Mouse (Mus musculus): ENCODE results near the gene Nfia. TPM values are rescaled to one million over a fixed set of nuclear protein-coding genes. Genes with fewer than 3 reads are reported as not detected.

The Nfia gene
- polyA plus RNA-seq, 1 experiment: 1.4 TPM

GRCm38 (mm10) chr4:98101153-98102096 lies 328.9 kb downstream of the Nfia start:
- Histone ChIP-seq H3K36me3 (ENCODE audit: control insufficient read depth, insufficient read depth, low read length, poor library complexity, severe bottlenecking) (no peaks in the 10 kb centered on the region), H3K4me3 (ENCODE audit: low read depth, low read length) (no peak overlapping the region), H3K9ac (ENCODE audit: low read depth, poor library complexity, severe bottlenecking) (no peak overlapping the region), H3K27ac (ENCODE audit: insufficient read depth, low read length) (no peak overlapping the region), H3K4me1 (ENCODE audit: control insufficient read depth, insufficient read depth, low read length) (no peaks in the 10 kb centered on the region), H3K27me3 (ENCODE audit: control insufficient read depth, insufficient read depth, low read length, poor library complexity, severe bottlenecking) (no peaks in the 10 kb centered on the region), H3K9me3 (replicated peaks; ENCODE audit: control insufficient read depth, insufficient read depth, low read length, poor library complexity, severe bottlenecking) (no peaks in the 10 kb centered on the region)
- TF ChIP-seq CTCF (IDR thresholded peaks at IDR 0.05; ENCODE audit: low read depth, low read length) (no peak), EP300 (IDR thresholded peaks at IDR 0.05; ENCODE audit: insufficient read depth, low read depth, low read length) (no peak)

GRCm38 (mm10) chr4:98102625-98103336 lies 330.2 kb downstream of the Nfia start:
- no peaks in the 10 kb centered on the region for H3K9me3 ChIP-seq (replicated peaks; ENCODE audit: control insufficient read depth, insufficient read depth, low read length, poor library complexity, severe bottlenecking)
- H3K27me3 ChIP-seq (ENCODE audit: control insufficient read depth, insufficient read depth, low read length, poor library complexity, severe bottlenecking): no peaks in the 10 kb centered on the region
- no peaks in the 10 kb centered on the region for H3K4me1 ChIP-seq (ENCODE audit: control insufficient read depth, insufficient read depth, low read length)
- no peak overlapping the region for H3K27ac ChIP-seq (ENCODE audit: insufficient read depth, low read length)
- no peak overlapping the region for H3K9ac ChIP-seq (ENCODE audit: low read depth, poor library complexity, severe bottlenecking)
- TF ChIP-seq CTCF (IDR thresholded peaks at IDR 0.05; ENCODE audit: low read depth, low read length) (no peak), EP300 (IDR thresholded peaks at IDR 0.05; ENCODE audit: insufficient read depth, low read depth, low read length) (no peak), POLR2A (IDR thresholded peaks at IDR 0.05; ENCODE audit: insufficient read depth, low read length) (no peak)
- H3K36me3 ChIP-seq (ENCODE audit: control insufficient read depth, insufficient read depth, low read length, poor library complexity, severe bottlenecking): no peaks in the 10 kb centered on the region
- H3K4me3 ChIP-seq (ENCODE audit: low read depth, low read length): no peak overlapping the region

- H3K27me3 ChIP-seq (ENCODE audit: control insufficient read depth, insufficient read depth, low read length, poor library complexity, severe bottlenecking): no peaks in the 10 kb centered on the region
- no peaks in the 10 kb centered on the region for H3K9me3 ChIP-seq (replicated peaks; ENCODE audit: control insufficient read depth, insufficient read depth, low read length, poor library complexity, severe bottlenecking)
- H3K4me1 ChIP-seq (ENCODE audit: control insufficient read depth, insufficient read depth, low read length): no peaks in the 10 kb centered on the region
- no peak overlapping the region for H3K27ac ChIP-seq (ENCODE audit: insufficient read depth, low read length)
- no peak overlapping the region for H3K9ac ChIP-seq (ENCODE audit: low read depth, poor library complexity, severe bottlenecking)
- TF ChIP-seq EP300 (IDR thresholded peaks at IDR 0.05; ENCODE audit: insufficient read depth, low read depth, low read length): no peak
- TF ChIP-seq POLR2A (IDR thresholded peaks at IDR 0.05; ENCODE audit: insufficient read depth, low read length): no peak
- TF ChIP-seq CTCF (IDR thresholded peaks at IDR 0.05; ENCODE audit: low read depth, low read length): no peak
- no peak overlapping the region for H3K4me3 ChIP-seq (ENCODE audit: low read depth, low read length)
- no peaks in the 10 kb centered on the region for H3K36me3 ChIP-seq (ENCODE audit: control insufficient read depth, insufficient read depth, low read length, poor library complexity, severe bottlenecking)
Observed at GRCm38 (mm10) chr4:98103337-98103666, 330.8 kb downstream of the Nfia start.

GRCm38 (mm10) chr4:98104161-98104560 lies 331.6 kb downstream of the Nfia start:
- Histone ChIP-seq H3K9ac (ENCODE audit: low read depth, poor library complexity, severe bottlenecking) (no peak overlapping the region), H3K4me3 (ENCODE audit: low read depth, low read length) (no peak overlapping the region), H3K27me3 (ENCODE audit: control insufficient read depth, insufficient read depth, low read length, poor library complexity, severe bottlenecking) (no peaks in the 10 kb centered on the region), H3K4me1 (ENCODE audit: control insufficient read depth, insufficient read depth, low read length) (no peaks in the 10 kb centered on the region), H3K9me3 (replicated peaks; ENCODE audit: control insufficient read depth, insufficient read depth, low read length, poor library complexity, severe bottlenecking) (no peaks in the 10 kb centered on the region), H3K27ac (ENCODE audit: insufficient read depth, low read length) (no peak overlapping the region), H3K36me3 (ENCODE audit: control insufficient read depth, insufficient read depth, low read length, poor library complexity, severe bottlenecking) (no peaks in the 10 kb centered on the region)
- TF ChIP-seq POLR2A (IDR thresholded peaks at IDR 0.05; ENCODE audit: insufficient read depth, low read length) (no peak), CTCF (IDR thresholded peaks at IDR 0.05; ENCODE audit: low read depth, low read length) (no peak), EP300 (IDR thresholded peaks at IDR 0.05; ENCODE audit: insufficient read depth, low read depth, low read length) (no peak)

- H3K9me3 ChIP-seq (replicated peaks; ENCODE audit: control insufficient read depth, insufficient read depth, low read length, poor library complexity, severe bottlenecking): no peaks in the 10 kb centered on the region
- no peak for TF ChIP-seq CTCF (IDR thresholded peaks at IDR 0.05; ENCODE audit: low read depth, low read length)
- TF ChIP-seq EP300 (IDR thresholded peaks at IDR 0.05; ENCODE audit: insufficient read depth, low read depth, low read length): no peak
- no peak for TF ChIP-seq POLR2A (IDR thresholded peaks at IDR 0.05; ENCODE audit: insufficient read depth, low read length)
- no peak overlapping the region for H3K27ac ChIP-seq (ENCODE audit: insufficient read depth, low read length)
- no peaks in the 10 kb centered on the region for H3K36me3 ChIP-seq (ENCODE audit: control insufficient read depth, insufficient read depth, low read length, poor library complexity, severe bottlenecking)
- H3K4me3 ChIP-seq (ENCODE audit: low read depth, low read length): no peak overlapping the region
- no peaks in the 10 kb centered on the region for H3K4me1 ChIP-seq (ENCODE audit: control insufficient read depth, insufficient read depth, low read length)
- no peaks in the 10 kb centered on the region for H3K27me3 ChIP-seq (ENCODE audit: control insufficient read depth, insufficient read depth, low read length, poor library complexity, severe bottlenecking)
- H3K9ac ChIP-seq (ENCODE audit: low read depth, poor library complexity, severe bottlenecking): no peak overlapping the region
Observed at GRCm38 (mm10) chr4:98104911-98105702, 332.6 kb downstream of the Nfia start.
